Mouse (Mus musculus) kidney, postnatal 10 days (tissue): ENCODE measurements around the gene Ubxn11.
A peak's percentile ranks its signal among the peaks of the same experiment; 100 is the strongest.
"Not testable (repeated sequence)": the region's sequence is repeated elsewhere in the genome, so short reads cannot be mapped to it uniquely, and the experiment has no call there.

Experiments
- DNase-seq: peaks from one replicate; pipeline ENCODE4 v3.0.0; 2021; ENCODE audit warnings: mixed read lengths

The Ubxn11 gene

DNA sequence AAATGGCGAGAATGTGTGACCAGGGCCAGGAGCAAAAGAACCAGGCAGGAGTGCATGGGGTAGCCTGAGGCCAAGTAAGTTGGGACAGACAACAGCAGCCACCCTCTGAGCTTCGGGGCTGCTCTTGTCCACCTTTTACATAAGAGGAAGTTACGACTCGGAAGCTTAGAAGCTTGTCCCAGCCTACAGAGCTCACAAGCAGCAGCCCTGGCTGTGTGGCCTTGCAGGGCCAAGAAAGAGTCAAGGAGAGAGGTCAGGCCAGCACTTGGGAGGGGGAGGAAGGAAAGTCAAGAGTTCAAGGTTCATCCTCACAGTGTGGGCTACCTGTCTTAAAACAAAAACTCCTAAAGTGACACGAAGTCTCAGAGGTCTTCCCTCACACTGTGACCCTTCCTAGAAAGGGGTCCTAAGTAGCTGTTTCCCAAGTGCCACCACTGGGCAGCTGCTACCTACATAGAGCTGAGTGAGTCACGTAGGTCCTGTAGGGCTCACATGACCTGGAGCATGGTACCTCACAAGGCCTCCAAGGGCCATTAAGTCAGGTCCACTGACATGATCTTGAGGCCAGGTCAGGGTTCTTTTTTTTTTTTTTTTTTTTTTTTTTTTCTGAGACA lies 17.9 kb downstream of the Ubxn11 start:
- DNase-seq: no peak

DNA sequence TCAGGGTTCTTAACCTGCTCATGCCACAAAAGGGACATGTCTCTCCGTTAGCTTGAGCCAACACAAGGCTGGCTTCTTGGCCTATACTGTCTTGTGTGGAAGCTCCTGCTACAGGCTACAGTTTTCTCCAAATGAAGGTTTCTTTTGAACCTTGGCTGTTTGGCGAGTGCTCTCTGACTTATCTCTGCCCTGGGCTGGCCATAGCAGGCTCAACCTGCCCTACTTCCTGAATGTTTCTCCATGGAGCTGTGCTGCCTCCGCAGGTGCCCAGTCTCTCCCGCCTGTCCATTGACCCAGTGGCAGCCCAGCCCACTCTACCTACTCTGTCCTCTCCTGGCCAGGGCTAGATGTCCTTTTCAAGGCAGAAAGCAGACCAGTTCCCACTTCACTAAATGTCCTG lies 18.5 kb downstream of the Ubxn11 start:
- no peak for DNase-seq

DNA sequence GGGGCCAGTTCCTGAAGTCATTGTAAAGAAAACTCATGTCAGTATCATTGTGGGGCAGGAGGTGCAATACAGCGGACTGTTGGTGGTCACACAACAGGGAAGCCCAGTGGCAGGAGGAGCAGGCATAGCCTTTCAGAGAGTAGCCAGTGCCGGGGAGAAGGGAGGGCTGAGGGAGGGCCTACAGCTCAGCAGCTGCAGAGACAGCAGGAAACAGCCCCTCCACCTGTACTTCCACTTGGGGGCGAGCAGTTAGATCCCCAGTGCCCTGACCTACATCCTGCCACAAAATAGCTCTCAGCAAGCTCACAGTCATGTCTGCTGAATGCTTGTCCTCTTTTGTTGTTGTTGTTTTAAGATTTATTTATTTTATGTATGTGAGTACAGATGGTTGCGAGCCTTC lies 19.2 kb downstream of the Ubxn11 start:
- no peak for DNase-seq

DNA sequence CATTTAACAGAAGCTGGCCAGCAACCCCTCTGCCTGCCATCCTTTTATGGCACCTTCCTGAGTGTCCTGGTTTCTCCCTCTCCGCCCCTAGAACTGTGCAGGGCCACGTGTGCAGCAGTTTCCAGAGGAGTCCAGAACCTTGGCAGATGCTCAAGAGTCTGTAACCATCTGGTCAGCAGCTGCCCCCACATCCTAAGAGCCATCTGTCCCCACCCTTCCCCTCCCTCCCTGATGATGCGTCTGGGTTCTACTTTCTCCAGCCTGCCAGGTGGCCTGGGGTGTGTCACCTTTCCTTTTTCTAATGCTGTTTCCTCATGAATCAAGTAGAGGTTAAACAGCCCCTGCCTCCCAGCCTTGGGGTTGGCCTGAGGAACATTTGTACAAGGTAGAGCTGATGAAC lies 19.9 kb downstream of the Ubxn11 start:
- DNase-seq: no peak

DNA sequence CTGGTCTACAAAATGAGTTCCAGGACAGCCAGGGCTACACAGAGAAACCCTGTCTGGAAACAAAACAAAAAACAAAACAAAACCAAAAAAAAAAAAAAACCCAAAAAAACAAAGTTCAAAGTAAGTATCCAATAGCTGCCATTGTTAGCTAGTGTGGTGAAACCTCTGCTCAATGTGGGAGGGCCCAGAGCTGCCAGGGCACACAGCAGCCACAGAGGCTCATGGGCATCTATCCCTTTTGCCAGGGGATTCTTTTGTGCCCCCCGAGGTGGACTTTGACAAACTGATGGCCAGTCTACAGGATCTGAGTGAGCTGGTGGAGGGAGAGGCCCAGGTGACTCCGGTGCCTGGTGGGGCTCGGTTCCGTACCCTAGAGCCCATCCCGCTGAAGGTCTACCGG lies 20.8 kb downstream of the Ubxn11 start:
- DNase-seq: no peak

DNA sequence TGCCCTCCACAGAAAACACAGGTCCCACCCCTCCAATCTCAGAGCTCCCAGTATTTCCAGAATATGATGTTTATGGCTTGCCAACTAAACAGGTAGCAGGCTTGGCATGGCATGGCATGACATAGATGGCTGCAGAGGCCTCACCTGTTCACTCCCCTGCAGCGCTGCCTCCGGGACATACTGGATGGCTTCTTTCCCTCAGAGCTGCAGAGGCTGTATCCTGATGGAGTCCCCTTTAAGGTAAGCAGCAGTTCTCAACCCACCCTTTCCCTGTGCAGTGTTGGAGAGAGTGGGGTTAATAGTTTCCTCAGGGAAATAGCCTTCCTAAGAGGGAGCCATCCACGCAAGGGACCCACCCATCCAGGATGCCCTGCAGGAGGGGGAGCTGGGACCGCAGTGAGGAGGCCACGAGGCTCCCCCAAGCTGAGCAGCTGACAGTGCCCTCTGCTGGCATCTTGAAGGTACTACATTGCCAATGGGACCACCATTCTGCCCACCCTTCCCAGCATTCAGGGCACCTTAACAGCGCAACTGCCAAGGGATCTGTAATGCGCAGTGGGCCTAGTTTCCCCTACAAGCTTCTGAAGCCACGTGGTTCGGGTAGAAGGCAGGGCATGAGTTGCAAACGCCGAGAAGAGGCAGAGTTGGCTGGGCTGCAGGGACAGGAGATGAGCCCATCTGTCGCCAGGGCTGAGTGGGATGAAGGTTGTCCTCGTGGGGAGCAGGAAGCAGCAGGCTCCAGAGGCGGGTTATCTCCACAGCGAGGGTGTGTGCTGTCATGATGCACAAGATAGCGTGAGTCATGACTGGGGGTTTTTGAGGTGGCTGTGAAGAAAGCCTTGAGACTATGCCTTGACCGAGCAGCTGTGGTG lies 21.5 kb downstream of the Ubxn11 start:
- peak; percentile 50 for DNase-seq

DNA sequence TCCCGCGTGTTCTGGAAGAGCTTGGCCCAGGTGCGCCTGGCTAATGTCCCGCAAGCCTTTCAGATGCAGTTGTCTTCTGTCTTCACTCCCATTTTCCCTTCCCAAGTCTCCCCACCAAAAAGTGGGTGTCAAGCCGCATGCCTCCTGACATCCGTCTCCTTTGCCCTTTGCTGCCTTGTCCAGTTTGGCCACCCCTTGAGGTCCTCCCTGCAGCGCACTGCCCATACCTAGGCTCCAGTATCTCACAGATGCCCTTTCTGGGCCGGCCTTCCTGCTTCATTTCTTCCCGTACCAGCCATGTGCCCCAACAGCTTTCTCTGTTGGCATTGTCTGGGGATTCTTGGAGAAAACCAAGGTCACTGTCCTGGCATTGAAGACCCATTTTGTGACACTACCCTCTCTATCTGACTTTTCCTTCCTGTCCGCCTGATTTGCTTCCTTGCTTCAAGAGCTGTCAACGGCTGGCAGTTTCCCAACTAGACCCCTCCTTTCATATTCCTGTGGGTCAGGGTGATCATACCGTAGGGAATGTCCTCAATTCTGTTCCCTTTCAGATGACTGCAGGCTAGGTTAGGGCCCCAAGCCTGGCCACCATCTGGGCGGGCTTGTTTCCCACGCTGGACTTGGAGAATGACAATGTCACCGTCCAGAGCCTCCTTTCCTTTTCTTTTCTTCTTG lies 23.2 kb downstream of the Ubxn11 start:
- DNase-seq: no peak

DNA sequence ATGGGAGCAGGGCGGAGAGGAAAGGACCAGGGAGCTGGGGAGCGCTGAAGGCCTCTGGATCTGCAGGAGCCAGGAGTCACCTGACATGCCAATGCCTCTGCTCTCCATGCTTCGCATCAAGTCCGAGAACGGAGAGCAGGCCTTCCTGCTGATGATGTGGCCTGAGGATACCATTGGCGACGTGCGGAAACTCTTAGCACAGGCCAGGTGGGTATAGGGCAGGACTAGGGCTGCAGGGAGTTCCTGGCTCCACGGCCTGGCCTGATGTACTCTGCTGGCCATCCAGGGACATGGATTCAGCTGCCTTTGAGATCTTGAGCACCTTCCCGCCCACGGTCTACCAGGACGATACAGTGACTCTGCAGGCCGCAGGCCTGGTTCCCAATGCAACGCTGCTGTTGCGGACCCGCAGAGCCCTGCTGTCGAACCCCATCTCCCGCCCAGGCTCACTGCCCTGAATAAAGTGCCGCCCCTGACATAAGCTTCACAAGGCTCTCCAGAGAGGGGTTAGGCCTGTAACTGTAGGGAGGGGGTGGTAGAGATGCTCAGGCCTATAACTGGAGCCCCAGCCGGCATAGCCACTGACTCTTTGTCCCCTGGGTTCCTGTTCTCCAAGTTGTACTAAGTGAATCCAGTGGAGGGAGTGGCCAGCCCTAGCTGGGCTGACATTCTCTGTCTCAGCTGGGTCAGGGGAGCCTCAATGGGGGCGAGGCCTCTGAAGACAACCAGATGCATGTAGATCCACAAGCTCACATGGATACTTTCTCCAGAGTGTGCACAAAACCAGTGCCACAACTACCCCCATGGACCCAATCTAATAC lies 24.1 kb downstream of the Ubxn11 start:
- DNase-seq: peak; percentile 8

DNA sequence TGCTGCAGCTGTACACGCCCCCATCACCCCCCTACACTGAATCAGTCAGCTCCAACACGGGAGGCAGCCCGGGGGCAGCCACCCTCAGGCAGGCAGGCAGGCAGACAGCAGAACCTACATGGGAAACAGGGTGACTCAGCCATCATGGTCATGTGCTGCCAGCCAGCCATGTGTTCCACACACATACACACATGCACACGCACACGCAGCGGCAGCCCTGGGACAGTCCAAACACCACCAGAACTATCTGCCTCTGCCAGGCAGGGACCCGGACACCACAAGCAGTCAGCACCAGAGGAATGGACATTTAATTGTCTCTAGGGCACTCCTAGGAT lies 24.7 kb downstream of the Ubxn11 start:
- peak; percentile 6 for DNase-seq

DNA sequence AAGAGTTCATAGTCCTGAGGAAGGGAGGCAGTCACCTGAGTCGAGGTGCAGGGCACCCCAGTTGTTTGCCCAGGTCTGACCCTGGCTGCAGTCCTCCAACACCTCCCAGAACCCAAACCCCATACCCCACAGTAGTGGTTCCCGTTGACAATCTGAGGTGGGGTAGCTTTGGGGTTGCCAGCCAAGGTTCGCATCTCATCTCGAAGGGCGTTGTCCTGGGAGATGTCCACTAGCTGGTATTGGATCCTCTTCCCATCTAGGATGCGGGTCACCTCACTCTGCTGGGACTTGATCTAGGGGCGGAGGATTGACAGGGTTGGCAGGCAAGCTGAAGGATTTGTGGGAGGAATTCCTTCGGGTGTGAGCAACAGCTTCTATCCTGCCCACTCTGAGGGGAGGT lies 25.4 kb downstream of the Ubxn11 start:
- no peak for DNase-seq

DNA sequence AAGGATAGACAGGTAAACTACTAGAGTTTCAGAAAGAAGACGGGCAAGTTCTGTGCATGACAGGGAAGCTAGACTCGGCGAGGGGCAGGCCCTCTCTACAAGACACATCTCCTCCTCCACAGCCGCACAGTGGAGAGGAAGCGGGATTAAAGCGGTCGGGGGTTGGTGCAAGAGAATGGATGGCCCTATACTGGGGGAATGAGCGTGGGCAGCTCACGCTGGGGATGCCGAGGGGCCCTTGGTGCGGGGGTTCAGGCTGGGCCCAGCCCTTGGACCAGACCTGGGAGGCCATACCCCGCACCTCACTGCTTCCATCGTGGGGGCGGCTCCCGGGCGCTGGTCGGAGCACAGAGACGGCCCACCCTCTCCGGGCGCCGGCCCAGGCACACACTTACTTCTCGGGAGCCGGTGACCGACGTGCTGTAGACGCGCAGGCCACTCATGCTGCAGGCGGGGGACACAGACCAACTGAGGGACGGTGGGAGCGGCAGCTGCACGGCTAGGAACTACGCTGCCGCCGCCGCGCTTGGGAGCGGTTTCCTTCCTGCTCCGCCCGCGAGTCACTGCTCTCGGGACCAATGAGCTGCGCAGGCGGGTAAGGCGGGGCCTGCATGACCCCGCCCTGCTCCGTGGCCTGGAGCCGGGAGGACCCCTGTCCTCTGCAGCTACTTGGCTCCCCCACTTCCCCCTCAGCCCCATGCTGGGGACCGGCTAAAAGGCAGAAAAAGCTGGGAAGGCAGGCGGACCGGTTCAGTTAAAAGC lies 26.0 kb downstream of the Ubxn11 start, which contains the start of gene Sh3bgrl3:
Gene Sh3bgrl3, minus strand, starts transcription at position 569 of the 762 bp plus-strand sequence.
- DNase-seq: peak; percentile 94

DNA sequence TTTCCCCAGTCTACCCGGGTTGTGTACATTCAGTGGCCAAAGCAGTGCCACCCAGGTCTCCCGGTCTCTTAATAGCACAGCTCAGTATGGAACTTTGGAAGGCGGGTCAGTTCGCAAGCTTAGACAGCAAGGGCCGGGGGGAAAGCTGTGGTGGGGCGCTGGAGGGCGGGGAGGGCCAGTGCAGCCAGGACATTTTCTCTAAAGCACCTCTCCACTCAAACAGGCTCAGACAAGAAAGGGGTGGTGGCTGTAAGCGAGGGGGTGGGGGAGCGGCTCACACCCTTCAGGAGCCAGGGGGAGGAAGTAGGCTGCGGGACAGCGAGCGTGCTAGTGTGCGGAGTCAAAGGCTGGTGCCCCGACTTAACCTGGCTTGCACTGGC lies 26.6 kb downstream of the Ubxn11 start:
- peak; percentile 59 for DNase-seq

DNA sequence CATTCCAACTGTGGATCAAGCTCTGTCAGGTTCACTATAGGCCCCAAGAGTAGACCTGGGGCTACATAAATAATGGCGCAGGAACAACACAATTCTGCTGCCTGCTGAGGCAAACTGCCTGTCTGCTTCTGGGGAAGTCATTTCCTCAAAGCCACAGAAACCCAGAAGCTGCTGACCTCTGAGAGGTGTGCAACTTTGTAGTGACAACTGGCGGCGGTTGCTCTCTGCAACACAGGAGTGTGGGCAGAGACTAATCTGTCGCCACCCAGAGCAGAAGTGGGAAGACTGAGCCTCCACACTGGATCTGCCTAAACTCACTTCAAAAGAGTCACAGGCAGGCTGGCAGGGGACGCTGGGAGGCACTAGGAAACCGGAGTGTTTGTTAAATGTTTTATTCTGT lies 27.1 kb downstream of the Ubxn11 start:
- DNase-seq: peak; percentile 11

DNA sequence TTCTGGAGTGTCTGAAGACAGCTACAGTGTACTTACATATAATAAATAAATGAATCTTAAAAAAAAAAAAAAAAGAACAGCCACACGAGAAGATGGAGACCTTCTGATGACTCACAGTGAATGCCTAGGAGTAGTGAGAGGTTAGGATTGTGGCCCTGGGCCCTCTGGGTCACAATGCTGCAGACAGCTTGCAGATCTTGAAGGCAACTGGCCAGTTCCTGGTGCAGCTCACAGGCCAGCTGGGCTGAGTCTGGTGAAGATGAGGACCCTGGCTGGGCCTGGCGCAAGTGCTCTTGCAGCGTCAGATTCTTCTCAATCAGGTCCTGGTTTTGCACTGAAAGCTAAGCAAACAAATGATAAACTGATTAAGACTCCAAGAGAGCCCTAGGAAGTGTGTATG lies 29.7 kb downstream of the Ubxn11 start:
- peak; percentile 4 for DNase-seq

DNA sequence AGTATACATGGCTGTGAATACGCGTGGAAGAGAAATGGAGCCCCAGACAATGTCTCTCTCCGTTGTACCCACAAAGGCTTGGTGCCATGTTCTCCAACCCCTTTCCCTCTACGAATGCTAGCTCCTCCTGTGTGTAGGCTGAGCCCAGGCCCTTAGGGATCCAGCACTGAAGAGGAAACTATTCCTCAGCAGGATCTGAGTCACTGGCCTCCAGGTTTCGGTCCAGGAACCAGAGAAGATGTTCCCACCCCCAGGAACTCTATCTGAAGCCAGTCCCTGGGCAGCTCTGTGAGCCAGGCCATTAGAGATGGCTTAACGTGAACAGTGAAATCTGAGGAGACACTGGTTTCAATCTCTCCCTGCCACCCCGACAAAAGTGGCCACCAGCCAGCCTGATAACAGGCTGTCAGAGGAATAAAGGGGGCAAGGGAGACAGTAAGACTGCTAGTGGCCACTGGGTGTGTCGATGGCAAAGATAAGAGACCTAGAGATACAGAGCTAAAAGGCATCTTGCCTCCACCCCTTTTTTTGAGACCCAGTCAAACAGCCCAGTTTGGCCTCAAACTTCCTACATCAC lies 30.2 kb downstream of the Ubxn11 start:
- no peak for DNase-seq

DNA sequence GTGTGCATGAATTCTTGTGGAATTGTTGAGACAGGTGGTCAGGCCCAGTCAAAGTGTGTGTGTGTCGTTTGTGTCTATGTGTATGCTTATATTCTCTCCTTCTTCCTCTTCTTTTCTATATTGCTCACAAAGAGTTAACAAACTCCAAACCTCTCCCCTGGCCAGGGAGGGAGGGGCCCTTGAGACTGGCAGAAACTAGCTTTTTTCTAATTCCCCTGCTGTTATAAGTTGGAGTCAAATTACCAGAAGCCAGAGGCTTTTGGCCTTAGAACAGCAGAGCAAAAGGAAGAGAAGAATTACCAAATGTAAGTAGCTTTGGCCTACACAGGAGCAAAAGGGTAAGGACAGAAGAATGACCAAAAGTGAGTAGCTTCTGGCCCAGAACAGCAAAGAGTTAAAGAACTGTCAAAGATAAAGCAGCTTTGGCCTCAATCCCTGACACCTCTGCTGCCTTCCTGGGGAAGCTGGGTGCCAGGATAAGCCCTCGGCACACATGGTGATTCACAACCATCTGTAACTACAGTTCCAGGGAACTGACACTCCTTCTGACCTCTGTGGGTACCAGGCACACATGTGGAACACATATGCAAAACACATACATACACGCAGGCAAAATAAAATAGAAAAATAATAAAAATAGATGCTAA lies 34.0 kb downstream of the Ubxn11 start:
- no peak for DNase-seq

DNA sequence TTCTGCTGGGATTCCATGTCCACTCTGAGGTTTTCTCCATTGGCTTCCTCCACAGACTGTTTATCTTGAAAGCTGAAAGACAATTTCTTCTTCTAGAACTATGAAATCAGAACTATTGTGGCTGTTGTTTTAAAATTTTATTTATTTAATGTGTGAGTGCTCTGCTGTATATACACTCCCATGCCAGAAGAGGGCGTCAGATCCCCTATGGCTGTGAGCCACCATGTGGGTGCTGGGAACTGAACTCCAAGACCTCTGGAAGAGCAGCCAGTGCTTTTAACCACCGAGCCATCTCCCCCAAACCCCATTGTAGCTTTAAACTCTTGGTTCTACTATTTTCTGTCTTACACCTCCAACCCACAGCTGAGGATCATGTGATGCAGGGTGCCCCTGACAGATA lies 36.5 kb downstream of the Ubxn11 start:
- no peak for DNase-seq

DNA sequence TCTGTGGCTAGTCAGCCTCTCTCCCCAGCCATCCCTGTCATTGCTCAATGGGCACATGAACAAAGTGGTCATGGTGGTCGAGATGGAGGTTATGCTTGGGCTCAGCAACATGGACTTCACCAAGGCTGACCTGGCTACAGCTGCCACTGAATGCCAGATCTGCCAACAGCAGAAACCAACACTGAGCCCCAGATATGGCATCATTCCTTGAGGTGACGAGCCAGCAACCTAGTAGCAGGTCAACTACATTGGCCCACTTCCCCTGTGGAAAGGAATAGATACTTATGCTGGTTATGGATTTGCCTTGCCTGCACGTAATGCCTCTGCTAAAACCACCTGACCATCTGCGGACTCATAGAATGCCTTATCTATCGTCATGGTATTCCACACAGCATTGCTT lies 41.9 kb downstream of the Ubxn11 start:
- DNase-seq: not testable (repeated sequence)

DNA sequence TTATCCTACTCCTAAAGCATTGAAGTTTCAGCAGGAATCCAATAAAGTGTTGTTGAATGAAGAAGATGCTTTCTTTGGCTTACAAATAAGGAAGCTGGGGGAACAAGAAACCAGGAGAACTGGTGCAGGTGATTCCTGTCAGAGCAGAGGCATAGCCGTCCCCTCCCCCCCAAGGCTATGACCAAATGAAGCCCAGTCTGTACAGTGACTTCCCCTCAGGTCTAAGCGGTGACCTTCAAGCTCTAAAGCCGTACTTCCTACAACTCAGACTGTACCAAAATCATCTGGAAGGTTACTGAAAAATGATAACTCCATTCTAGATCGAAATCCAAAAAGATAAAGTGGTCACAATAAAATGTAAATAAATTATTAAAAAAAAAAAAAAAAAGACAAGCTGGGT lies 47.0 kb downstream of the Ubxn11 start:
- DNase-seq: no peak

DNA sequence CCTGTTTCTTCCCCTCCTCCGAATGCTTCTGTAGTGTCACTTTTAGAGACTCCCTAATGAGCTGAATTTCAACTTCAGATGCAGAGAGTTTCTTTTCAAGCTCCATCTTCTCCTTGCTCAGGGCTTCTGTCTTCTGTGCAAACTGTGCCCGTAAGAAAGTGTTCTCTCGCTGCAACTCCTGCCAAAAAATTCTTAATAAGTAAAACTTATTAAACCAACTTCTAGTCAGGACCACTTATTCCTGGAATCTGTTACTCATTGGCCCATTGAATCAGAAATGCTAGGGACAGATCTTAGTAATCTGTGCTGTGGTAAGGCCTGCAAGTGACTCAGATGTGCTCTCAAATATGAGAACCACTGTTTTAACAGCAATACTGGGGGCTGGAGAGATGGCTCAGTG lies 49.7 kb downstream of the Ubxn11 start:
- DNase-seq: no peak

DNA sequence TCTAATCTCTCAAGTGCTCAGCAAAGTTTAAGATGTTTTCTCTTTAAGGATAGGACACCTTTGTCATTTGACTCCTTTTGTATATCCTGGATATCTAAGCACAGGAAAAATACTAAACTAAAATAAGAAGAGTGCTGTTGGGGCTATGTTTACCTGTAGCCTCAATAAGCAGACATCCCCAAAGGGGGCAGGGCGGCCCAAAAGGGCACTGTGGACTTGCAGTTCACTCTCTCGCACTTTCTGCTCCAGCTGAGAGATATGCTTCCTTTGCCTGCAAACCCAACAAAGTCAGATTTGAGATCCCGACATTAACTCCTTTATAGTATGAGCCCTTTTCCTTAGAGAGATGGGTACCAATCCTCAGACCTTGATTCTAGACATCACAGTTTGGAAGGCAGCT lies 51.3 kb downstream of the Ubxn11 start:
- no peak for DNase-seq

DNA sequence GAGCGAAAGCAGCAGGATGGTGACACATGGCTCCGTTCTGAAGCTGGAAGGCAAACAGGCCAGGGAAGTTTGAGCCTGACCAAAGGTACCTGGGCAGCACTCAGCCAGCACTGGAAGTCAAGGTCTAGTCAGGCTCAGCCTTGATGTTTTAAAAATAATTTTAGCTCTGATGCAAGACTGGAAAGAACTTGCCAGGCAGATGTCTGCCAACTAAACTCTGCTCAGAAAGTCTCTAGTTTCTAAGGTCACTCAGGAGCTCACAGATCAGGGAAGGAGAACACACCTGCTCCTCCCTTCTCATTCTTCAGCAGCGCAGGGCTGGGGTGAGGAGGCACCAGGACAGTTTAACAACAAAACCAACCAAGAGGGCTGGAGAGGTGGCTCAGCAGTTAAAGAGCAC lies 52.0 kb downstream of the Ubxn11 start:
- DNase-seq: no peak
